15 mouse cellular contexts compared by ENCODE assay signal in the genomic region with DNA sequence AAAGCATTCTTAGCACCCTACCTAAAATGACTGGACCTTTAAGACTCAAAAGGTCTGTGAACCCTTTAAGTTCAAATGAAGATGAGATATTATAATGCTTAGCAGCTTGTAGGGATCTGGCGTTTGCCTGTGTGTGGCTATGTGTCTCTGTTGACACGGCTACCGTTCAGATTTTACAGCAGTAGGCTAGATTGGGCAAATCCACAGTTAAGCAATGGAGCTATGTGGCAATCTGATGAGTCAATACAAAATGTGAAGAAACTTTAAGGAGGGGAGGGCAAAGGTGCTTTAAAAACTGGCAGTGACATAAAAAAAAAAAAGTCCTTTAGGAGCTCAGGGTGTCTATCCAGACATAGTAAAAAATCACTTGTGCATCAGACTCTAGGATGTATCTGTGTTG. TPM values are rescaled to one million over a fixed set of nuclear protein-coding genes. Genes with fewer than 3 reads are reported as not detected.
DNase-seq lines count a peak whose midpoint lies in the region.
"Had no signal": no experiment of that assay in that cellular context is flagged by ENCODE, and none has a peak within 500 bp of the region (broad histone marks: within the 10 kb centered on the region; RNA-seq: fewer than 3 reads in every experiment).

No protein-coding gene starts in this region.

- no peak overlapping the region for H3K4me3 ChIP-seq in hindbrain, embryonic 10.5 days
- H3K4me3 ChIP-seq: midbrain, embryonic 12.5 days had no signal

- DNase-seq in 3134 (ENCODE audit: extremely low read depth, insufficient read length, low spot score) = peak; percentile 13
- DNase-seq in 416B (ENCODE audit: low read depth) = peak; percentile 81
- DNase-seq in fat pad, adult 2 months (ENCODE audit: extremely low read depth, low read depth, low spot score) = peak; percentile 83
- peak; percentile 61 for DNase-seq in lung, postnatal 25 days (ENCODE audit: low spot score)
- no peak for DNase-seq in urinary bladder, postnatal 10 days (ENCODE audit: low spot score)
- no peak for DNase-seq in right cerebral cortex, postnatal 4 days
- DNase-seq in hindbrain, embryonic 10.5 days (ENCODE audit: low spot score) = no peak
- DNase-seq in cerebellum, postnatal 25 days = no peak
- DNase-seq: cerebellum, adult 18-20 months; heart, postnatal 14 days; lung, embryonic 14.5 days; thymus, postnatal 4 days had no signal

- no peaks in the 10 kb centered on the region for H3K4me1 ChIP-seq in hindbrain, embryonic 10.5 days (replicated peaks)
- H3K4me1 ChIP-seq: midbrain, embryonic 12.5 days had no signal

- WGBS in hindbrain, embryonic 10.5 days = 89% methylated on average over 3 of the region's 3 CpGs

- H3K9me3 ChIP-seq in hindbrain, embryonic 10.5 days = no peaks in the 10 kb centered on the region
- H3K9me3 ChIP-seq: midbrain, embryonic 12.5 days had no signal

- no peaks in the 10 kb centered on the region for H3K36me3 ChIP-seq in hindbrain, embryonic 10.5 days
- H3K36me3 ChIP-seq: midbrain, embryonic 12.5 days had no signal

- no peak overlapping the region for H3K27ac ChIP-seq in hindbrain, embryonic 10.5 days
- H3K27ac ChIP-seq: kidney, postnatal 0 days; midbrain, embryonic 12.5 days had no signal

- no peaks in the 10 kb centered on the region for H3K27me3 ChIP-seq in hindbrain, embryonic 10.5 days (ENCODE audit: insufficient read depth, poor library complexity, severe bottlenecking)
- H3K27me3 ChIP-seq: midbrain, embryonic 12.5 days had no signal

RNA-seq across cellular contexts. Expression of gene Adgb, which starts 23.1 kb away (rescaled TPM):
- 0.17 and 0.21 TPM in 2 replicates for polyA plus RNA-seq in hindbrain, embryonic 10.5 days (2016; fragmentation: Nextera tagmentation; extraction: Ambion mirVana)
- polyA plus RNA-seq: small intestine, adult 2 months had no signal

Comparison
In these comparisons a context has a peak if more than half of its experiments do, and no peak if none do; other contexts are left out.
1. DNase-seq: peak in 3134 (single experiment), 416B (single experiment), fat pad, adult 2 months (single experiment) and lung, postnatal 25 days (single experiment); none in urinary bladder, postnatal 10 days (single experiment), right cerebral cortex, postnatal 4 days (single experiment), hindbrain, embryonic 10.5 days (single experiment) and cerebellum, postnatal 25 days (0 of 2).